Mouse (Mus musculus): ENCODE results near the gene Tnfsf14. TPM values are rescaled to one million over a fixed set of nuclear protein-coding genes. Genes with fewer than 3 reads are reported as not detected.
A peak's percentile ranks its signal among the peaks of the same experiment; 100 is the strongest.

Tnfsf14 gene
- total and polyA plus RNA-seq, 3 experiments = 0.11 to 0.18 (median 0.13) TPM

- Histone ChIP-seq H3K9ac (ENCODE audit: low read depth, low read length) (no peak overlapping the region), H3K79me2 (replicated peaks; ENCODE audit: control insufficient read depth, insufficient read depth, low read length) (no peaks in the 10 kb centered on the region), H3K4me3 (no peak overlapping the region), H3K36me3 (ENCODE audit: control insufficient read depth, insufficient read depth, low read length) (no peaks in the 10 kb centered on the region), H3K27me3 (ENCODE audit: control insufficient read depth, insufficient read depth, low read length) (no peaks in the 10 kb centered on the region), H3K4me1 (ENCODE audit: control insufficient read depth, insufficient read depth, low read length) (peaks cover 4% of the 10 kb centered on the region), H3K27ac (peak overlapping the region; percentile 0; the same call in 1 of the 2 replicates)
- intact Hi-C loops (cut with DNase I) = no loop called here
- DNase-seq = peak in 1 of 2 experiments; percentile 57
- no peak for TF ChIP-seq EP300 (IDR thresholded peaks at IDR 0.05; ENCODE audit: insufficient read depth, low read depth, low read length)
- no peak for TF ChIP-seq CTCF (IDR thresholded peaks at IDR 0.05)
- TF ChIP-seq POLR2A (IDR thresholded peaks at IDR 0.05; ENCODE audit: insufficient read depth, low read depth, low read length) = no peak
Measured at GRCm38 (mm10) chr17:57231321-57231771, 37.4 kb upstream of the Tnfsf14 start.

- Histone ChIP-seq H3K9ac (ENCODE audit: low read depth, low read length) (no peak overlapping the region), H3K4me3 (no peak overlapping the region), H3K4me1 (ENCODE audit: control insufficient read depth, insufficient read depth, low read length) (peaks cover 4% of the 10 kb centered on the region), H3K27me3 (ENCODE audit: control insufficient read depth, insufficient read depth, low read length) (no peaks in the 10 kb centered on the region), H3K36me3 (ENCODE audit: control insufficient read depth, insufficient read depth, low read length) (no peaks in the 10 kb centered on the region), H3K27ac (peak overlapping the region; percentile 45; the same call in 1 of the 2 replicates), H3K79me2 (replicated peaks; ENCODE audit: control insufficient read depth, insufficient read depth, low read length) (no peaks in the 10 kb centered on the region)
- WGBS = 34% methylated on average over 6 of the region's 6 CpGs
- intact Hi-C loops (cut with DNase I) = no loop called here
- TF ChIP-seq EP300 (IDR thresholded peaks at IDR 0.05; ENCODE audit: insufficient read depth, low read depth, low read length) (no peak), POLR2A (IDR thresholded peaks at IDR 0.05; ENCODE audit: insufficient read depth, low read depth, low read length) (no peak), CTCF (IDR thresholded peaks at IDR 0.05) (no peak)
- DNase-seq = peak in 1 of 2 experiments; percentile 38
Measured at GRCm38 (mm10) chr17:57230728-57231125, 36.8 kb upstream of the Tnfsf14 start.

GRCm38 (mm10) chr17:57229851-57230727, 36.1 kb upstream of the Tnfsf14 start:
- TF ChIP-seq POLR2A (IDR thresholded peaks at IDR 0.05; ENCODE audit: insufficient read depth, low read depth, low read length) (no peak), EP300 (IDR thresholded peaks at IDR 0.05; ENCODE audit: insufficient read depth, low read depth, low read length) (no peak), CTCF (IDR thresholded peaks at IDR 0.05) (no peak)
- H3K27me3 ChIP-seq (ENCODE audit: control insufficient read depth, insufficient read depth, low read length) = no peaks in the 10 kb centered on the region
- DNase-seq = no peak
- H3K36me3 ChIP-seq (ENCODE audit: control insufficient read depth, insufficient read depth, low read length) = no peaks in the 10 kb centered on the region
- H3K4me1 ChIP-seq (ENCODE audit: control insufficient read depth, insufficient read depth, low read length) = peaks cover 4% of the 10 kb centered on the region
- WGBS = 71% methylated on average over 15 of the region's 15 CpGs
- H3K27ac ChIP-seq = peak overlapping the region; percentile 45; the same call in 1 of the 2 replicates
- intact Hi-C loops (cut with DNase I) = no loop called here
- no peaks in the 10 kb centered on the region for H3K79me2 ChIP-seq (replicated peaks; ENCODE audit: control insufficient read depth, insufficient read depth, low read length)
- no peak overlapping the region for H3K9ac ChIP-seq (ENCODE audit: low read depth, low read length)
- no peak overlapping the region for H3K4me3 ChIP-seq

- TF ChIP-seq EP300 (IDR thresholded peaks at IDR 0.05; ENCODE audit: insufficient read depth, low read depth, low read length) (no peak), POLR2A (IDR thresholded peaks at IDR 0.05; ENCODE audit: insufficient read depth, low read depth, low read length) (no peak), CTCF (IDR thresholded peaks at IDR 0.05) (no peak)
- WGBS = 60% methylated on average over 3 of the region's 3 CpGs
- H3K36me3 ChIP-seq (ENCODE audit: control insufficient read depth, insufficient read depth, low read length) = no peaks in the 10 kb centered on the region
- intact Hi-C loops (cut with DNase I) = no loop called here
- no peaks in the 10 kb centered on the region for H3K27me3 ChIP-seq (ENCODE audit: control insufficient read depth, insufficient read depth, low read length)
- H3K9ac ChIP-seq (ENCODE audit: low read depth, low read length) = no peak overlapping the region
- no peaks in the 10 kb centered on the region for H3K79me2 ChIP-seq (replicated peaks; ENCODE audit: control insufficient read depth, insufficient read depth, low read length)
- DNase-seq = no peak
- no peak overlapping the region for H3K4me3 ChIP-seq
- no peak overlapping the region for H3K27ac ChIP-seq
- H3K4me1 ChIP-seq (ENCODE audit: control insufficient read depth, insufficient read depth, low read length) = peaks cover 4% of the 10 kb centered on the region
Measured at GRCm38 (mm10) chr17:57228873-57229272, 34.9 kb upstream of the Tnfsf14 start.

- Histone ChIP-seq H3K27me3 (ENCODE audit: control insufficient read depth, insufficient read depth, low read length) (0 out of 2 replicates have a peak, but pooled peaks cover 2% of the 10 kb centered on the region), H3K36me3 (ENCODE audit: control insufficient read depth, insufficient read depth, low read length) (no peaks in the 10 kb centered on the region), H3K4me1 (ENCODE audit: control insufficient read depth, insufficient read depth, low read length) (peaks cover 4% of the 10 kb centered on the region), H3K27ac (no peak within 1 kb of the TSS), H3K4me3 (no peak within 1 kb of the TSS), H3K79me2 (replicated peaks; ENCODE audit: control insufficient read depth, insufficient read depth, low read length) (no peaks in the 10 kb centered on the region), H3K9ac (ENCODE audit: low read depth, low read length) (no peak within 1 kb of the TSS)
- no peak for TF ChIP-seq CTCF (IDR thresholded peaks at IDR 0.05)
- no peak for TF ChIP-seq EP300 (IDR thresholded peaks at IDR 0.05; ENCODE audit: insufficient read depth, low read depth, low read length)
- no peak for TF ChIP-seq POLR2A (IDR thresholded peaks at IDR 0.05; ENCODE audit: insufficient read depth, low read depth, low read length)
- intact Hi-C loops (cut with DNase I) = no loop called here
- WGBS = 81% methylated on average over 3 of the region's 3 CpGs
- peak in 1 of 2 experiments; percentile 48 for DNase-seq
Measured at GRCm38 (mm10) chr17:57228014-57228413, 34.0 kb upstream of the Tnfsf14 start, which contains the start of gene C3. Gene C3 (minus strand): TSS chr17:57228136.

- 84% methylated on average over 2 of the region's 2 CpGs for WGBS
- Histone ChIP-seq H3K9ac (ENCODE audit: low read depth, low read length) (no peak overlapping the region), H3K79me2 (replicated peaks; ENCODE audit: control insufficient read depth, insufficient read depth, low read length) (no peaks in the 10 kb centered on the region), H3K36me3 (ENCODE audit: control insufficient read depth, insufficient read depth, low read length) (no peaks in the 10 kb centered on the region), H3K27ac (no peak overlapping the region), H3K27me3 (ENCODE audit: control insufficient read depth, insufficient read depth, low read length) (0 out of 2 replicates have a peak, but pooled peaks cover 2% of the 10 kb centered on the region), H3K4me1 (ENCODE audit: control insufficient read depth, insufficient read depth, low read length) (peaks cover 4% of the 10 kb centered on the region), H3K4me3 (no peak overlapping the region)
- intact Hi-C loops (cut with DNase I) = no loop called here
- no peak for DNase-seq
- TF ChIP-seq EP300 (IDR thresholded peaks at IDR 0.05; ENCODE audit: insufficient read depth, low read depth, low read length) (no peak), POLR2A (IDR thresholded peaks at IDR 0.05; ENCODE audit: insufficient read depth, low read depth, low read length) (no peak), CTCF (IDR thresholded peaks at IDR 0.05) (no peak)
Measured at GRCm38 (mm10) chr17:57227468-57227867, 33.5 kb upstream of the Tnfsf14 start.

All from heart, adult 2 months (tissue).